Mouse (Mus musculus): ENCODE measurements around the gene Pgghg. TPM values are rescaled to one million over a fixed set of nuclear protein-coding genes. Genes with fewer than 3 reads are reported as not detected.
A peak's percentile ranks its signal among the peaks of the same experiment; 100 is the strongest.

Pgghg gene
- polyA plus RNA-seq, 1 experiment from 2014 or later, result 21.6 TPM

GRCm38 (mm10) chr7:140982971-140983370, 41.8 kb downstream of the Pgghg start:
- 92% methylated on average over 7 of the region's 7 CpGs for WGBS

GRCm38 (mm10) chr7:140987182-140988138, 46.3 kb downstream of the Pgghg start:
- Histone ChIP-seq H3K9ac (no peak overlapping the region), H3K4me2 (replicated peaks) (no peak overlapping the region), H3K4me1 (replicated peaks) (peaks cover 11% of the 10 kb centered on the region; the same call in 1 of the 2 replicates), H3K27me3 (replicated peaks) (no peaks in the 10 kb centered on the region), H3K9me3 (no peaks in the 10 kb centered on the region), H3K36me3 (no peaks in the 10 kb centered on the region), H3K27ac (no peak overlapping the region), H3K4me3 (replicated peaks) (no peak overlapping the region)
- 78% methylated on average over 17 of the region's 17 CpGs for WGBS
- no peak for ATAC-seq

More at GRCm38 (mm10) chr7:140982971-140983370, 41.8 kb downstream of the Pgghg start:
- Histone ChIP-seq H3K27me3 (replicated peaks) (no peaks in the 10 kb centered on the region), H3K27ac (no peak overlapping the region), H3K4me3 (replicated peaks) (no peak overlapping the region), H3K36me3 (no peaks in the 10 kb centered on the region), H3K4me1 (replicated peaks) (no peaks in the 10 kb centered on the region), H3K4me2 (replicated peaks) (no peak overlapping the region), H3K9me3 (no peaks in the 10 kb centered on the region), H3K9ac (no peak overlapping the region)
- no peak for ATAC-seq

- no peaks in the 10 kb centered on the region for H3K36me3 ChIP-seq
- no peak overlapping the region for H3K4me2 ChIP-seq (replicated peaks)
- no peak overlapping the region for H3K4me3 ChIP-seq (replicated peaks)
- no peaks in the 10 kb centered on the region for H3K27me3 ChIP-seq (replicated peaks)
- ATAC-seq, result no peak
- H3K9me3 ChIP-seq, result no peaks in the 10 kb centered on the region
- H3K9ac ChIP-seq, result no peak overlapping the region
- 72% methylated on average over 4 of the region's 4 CpGs for WGBS
- H3K27ac ChIP-seq, result no peak overlapping the region
- peaks cover 11% of the 10 kb centered on the region; the same call in 1 of the 2 replicates for H3K4me1 ChIP-seq (replicated peaks)
Measured at GRCm38 (mm10) chr7:140989022-140989421, 47.8 kb downstream of the Pgghg start.

- no peak overlapping the region for H3K4me2 ChIP-seq (replicated peaks)
- ATAC-seq, result peak; percentile 46; the same call in 1 of the 2 replicates
- H3K4me1 ChIP-seq (replicated peaks), result peaks cover 11% of the 10 kb centered on the region; the same call in 1 of the 2 replicates
- H3K27me3 ChIP-seq (replicated peaks), result no peaks in the 10 kb centered on the region
- H3K9me3 ChIP-seq, result no peaks in the 10 kb centered on the region
- H3K27ac ChIP-seq, result no peak overlapping the region
- 46% methylated on average over 6 of the region's 6 CpGs for WGBS
- H3K9ac ChIP-seq, result no peak overlapping the region
- no peak overlapping the region for H3K4me3 ChIP-seq (replicated peaks)
- H3K36me3 ChIP-seq, result no peaks in the 10 kb centered on the region
Measured at GRCm38 (mm10) chr7:140990185-140990584, 49.0 kb downstream of the Pgghg start.

- no peak; the same call in 1 of the 2 replicates for ATAC-seq
- Histone ChIP-seq H3K4me1 (replicated peaks) (peaks cover 11% of the 10 kb centered on the region; the same call in 1 of the 2 replicates), H3K9ac (no peak overlapping the region), H3K27me3 (replicated peaks) (no peaks in the 10 kb centered on the region), H3K9me3 (no peaks in the 10 kb centered on the region), H3K27ac (no peak overlapping the region), H3K4me3 (replicated peaks) (no peak overlapping the region), H3K4me2 (replicated peaks) (no peak overlapping the region), H3K36me3 (no peaks in the 10 kb centered on the region)
- WGBS, result 75% methylated on average over 5 of the region's 5 CpGs
Measured at GRCm38 (mm10) chr7:140990622-140991021, 49.4 kb downstream of the Pgghg start.

- Histone ChIP-seq H3K4me3 (replicated peaks) (no peak overlapping the region), H3K36me3 (no peaks in the 10 kb centered on the region), H3K9ac (no peak overlapping the region), H3K4me2 (replicated peaks) (no peak overlapping the region), H3K27me3 (replicated peaks) (no peaks in the 10 kb centered on the region), H3K4me1 (replicated peaks) (peaks cover 11% of the 10 kb centered on the region; the same call in 1 of the 2 replicates), H3K9me3 (no peaks in the 10 kb centered on the region), H3K27ac (no peak overlapping the region)
- no peak for ATAC-seq
- 84% methylated on average over 14 of the region's 14 CpGs for WGBS
Measured at GRCm38 (mm10) chr7:140991117-140991689, 50.0 kb downstream of the Pgghg start.

Other genes with a start within 250 kb of the Pgghg start
- not detected in 2 replicates for gene Olfr541, start 244.1 kb upstream of the Pgghg start, polyA plus RNA-seq (2015; fragmentation: Nextera tagmentation; extraction: Ambion mirVana)
- gene Cyp2e1, start 177.7 kb upstream of the Pgghg start, polyA plus RNA-seq (2015; fragmentation: Nextera tagmentation; extraction: Ambion mirVana), result not detected in 2 replicates
- gene Syce1, start 153.5 kb upstream of the Pgghg start, polyA plus RNA-seq (2015; fragmentation: Nextera tagmentation; extraction: Ambion mirVana), result 0.40 and 0.48 TPM in 2 replicates
- 1.6 and 2.0 TPM in 2 replicates for gene Zfp941, start 119.2 kb upstream of the Pgghg start, polyA plus RNA-seq (2015; fragmentation: Nextera tagmentation; extraction: Ambion mirVana)
- 4.8 TPM in 2 replicates for gene Urah, start 106.4 kb upstream of the Pgghg start, polyA plus RNA-seq (2015; fragmentation: Nextera tagmentation; extraction: Ambion mirVana)
- gene Scgb1c1, start 95.8 kb upstream of the Pgghg start, polyA plus RNA-seq (2015; fragmentation: Nextera tagmentation; extraction: Ambion mirVana), result not detected in 2 replicates
- gene Odf3, start 93.6 kb upstream of the Pgghg start, polyA plus RNA-seq (2015; fragmentation: Nextera tagmentation; extraction: Ambion mirVana), result not detected in 2 replicates
- 0.54 TPM in 1 of 2 replicates, not detected in the other for gene Gm45785, start 85.1 kb upstream of the Pgghg start, polyA plus RNA-seq (2015; fragmentation: Nextera tagmentation; extraction: Ambion mirVana)
- 51.9 and 66.6 TPM in 2 replicates for gene Ric8a, start 84.4 kb upstream of the Pgghg start, polyA plus RNA-seq (2015; fragmentation: Nextera tagmentation; extraction: Ambion mirVana)
- gene Bet1l, start 83.8 kb upstream of the Pgghg start, polyA plus RNA-seq (2015; fragmentation: Nextera tagmentation; extraction: Ambion mirVana), result 31.7 and 37.1 TPM in 2 replicates
- 194 and 214 TPM in 2 replicates for gene Psmd13, start 59.4 kb upstream of the Pgghg start, polyA plus RNA-seq (2015; fragmentation: Nextera tagmentation; extraction: Ambion mirVana)
- gene Sirt3, start 59.1 kb upstream of the Pgghg start, polyA plus RNA-seq (2015; fragmentation: Nextera tagmentation; extraction: Ambion mirVana), result 27.7 and 31.4 TPM in 2 replicates
- gene Cox8b, start 40.9 kb upstream of the Pgghg start, polyA plus RNA-seq (2015; fragmentation: Nextera tagmentation; extraction: Ambion mirVana), result not detected in 2 replicates
- gene Nlrp6, start 20.5 kb upstream of the Pgghg start, polyA plus RNA-seq (2015; fragmentation: Nextera tagmentation; extraction: Ambion mirVana), result 42.9 and 46.8 TPM in 2 replicates
- gene Ifitm5, start 8.9 kb downstream of the Pgghg start, polyA plus RNA-seq (2015; fragmentation: Nextera tagmentation; extraction: Ambion mirVana), result 2.4 and 3.4 TPM in 2 replicates
- 0.69 TPM in 1 of 2 replicates, not detected in the other for gene Gm45717, start 14.5 kb downstream of the Pgghg start, polyA plus RNA-seq (2015; fragmentation: Nextera tagmentation; extraction: Ambion mirVana)
- gene Ifitm2, start 14.6 kb downstream of the Pgghg start, polyA plus RNA-seq (2015; fragmentation: Nextera tagmentation; extraction: Ambion mirVana), result 1,251 and 1,347 TPM in 2 replicates
- 145 and 148 TPM in 2 replicates for gene Ifitm1, start 25.8 kb downstream of the Pgghg start, polyA plus RNA-seq (2015; fragmentation: Nextera tagmentation; extraction: Ambion mirVana)
- 255 and 288 TPM in 2 replicates for gene Ifitm3, start 69.4 kb downstream of the Pgghg start, polyA plus RNA-seq (2015; fragmentation: Nextera tagmentation; extraction: Ambion mirVana)
- 1.6 and 3.6 TPM in 2 replicates for gene Ifitm6, start 76.5 kb downstream of the Pgghg start, polyA plus RNA-seq (2015; fragmentation: Nextera tagmentation; extraction: Ambion mirVana)
- not detected in 2 replicates for gene Gm17387, start 87.7 kb downstream of the Pgghg start, polyA plus RNA-seq (2015; fragmentation: Nextera tagmentation; extraction: Ambion mirVana)
- 7.9 and 10.7 TPM in 2 replicates for gene B4galnt4, start 119.7 kb downstream of the Pgghg start, polyA plus RNA-seq (2015; fragmentation: Nextera tagmentation; extraction: Ambion mirVana)
- gene Pkp3, start 136.8 kb downstream of the Pgghg start, polyA plus RNA-seq (2015; fragmentation: Nextera tagmentation; extraction: Ambion mirVana), result 24.6 and 26.1 TPM in 2 replicates
- 17.8 and 20.5 TPM in 2 replicates for gene Sigirr, start 159.2 kb downstream of the Pgghg start, polyA plus RNA-seq (2015; fragmentation: Nextera tagmentation; extraction: Ambion mirVana)
- gene Ano9, start 176.4 kb downstream of the Pgghg start, polyA plus RNA-seq (2015; fragmentation: Nextera tagmentation; extraction: Ambion mirVana), result 29.5 and 35.3 TPM in 2 replicates
- gene Ptdss2, start 181.0 kb downstream of the Pgghg start, polyA plus RNA-seq (2015; fragmentation: Nextera tagmentation; extraction: Ambion mirVana), result 58.0 and 59.7 TPM in 2 replicates
- gene Rnh1, start 231.5 kb downstream of the Pgghg start, polyA plus RNA-seq (2015; fragmentation: Nextera tagmentation; extraction: Ambion mirVana), result 123 and 155 TPM in 2 replicates

Data from intestine, embryonic 15.5 days (tissue).